Mouse (Mus musculus) retina, embryonic 14.5 days (tissue): ENCODE measurements around the gene Myo1b.

Experiments
- DNase-seq: peaks from one replicate; pipeline ENCODE4 v3.0.0-alpha.2; 2015; ENCODE audit warnings: low spot score

Gene Myo1b

DNA sequence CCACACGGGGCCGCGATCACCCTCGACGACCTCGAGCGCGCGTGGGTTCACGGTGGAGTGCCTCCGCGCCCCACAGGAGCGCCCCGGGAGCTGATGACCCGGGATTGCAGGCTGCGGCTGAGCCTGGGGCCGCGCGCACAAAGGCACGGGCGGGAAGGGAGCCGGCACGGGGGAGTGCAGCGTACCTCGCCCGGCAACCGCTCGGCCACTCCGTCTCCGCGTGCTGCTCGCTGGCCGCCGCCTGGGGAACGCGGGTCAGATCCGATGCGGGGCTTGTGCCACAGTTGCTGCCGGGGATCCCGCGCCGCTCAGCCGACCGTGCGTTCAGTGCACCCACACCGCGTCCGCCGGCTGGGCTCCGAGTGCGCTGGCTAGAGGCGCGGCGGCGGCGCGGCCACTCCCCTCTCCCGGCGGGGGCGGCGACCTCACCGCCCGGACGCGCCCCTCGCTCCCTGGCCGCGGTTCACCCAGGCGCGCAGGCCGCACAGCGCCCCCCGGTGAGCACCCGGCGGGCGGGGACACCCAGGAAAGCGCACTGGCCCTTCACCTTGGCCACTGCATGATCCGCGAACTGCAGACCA, at the start of gene Myo1b:
Gene Myo1b (minus strand): TSS at position 496 of the 581 bp plus-strand sequence.
- peak; percentile 69 for DNase-seq

- DNase-seq = no peak
These were observed 48.8 kb upstream of the Myo1b start for GRCm38 (mm10) chr1:51964647-51965046.

- DNase-seq = no peak
These were observed 31.2 kb upstream of the Myo1b start for GRCm38 (mm10) chr1:51947116-51947515.

DNA sequence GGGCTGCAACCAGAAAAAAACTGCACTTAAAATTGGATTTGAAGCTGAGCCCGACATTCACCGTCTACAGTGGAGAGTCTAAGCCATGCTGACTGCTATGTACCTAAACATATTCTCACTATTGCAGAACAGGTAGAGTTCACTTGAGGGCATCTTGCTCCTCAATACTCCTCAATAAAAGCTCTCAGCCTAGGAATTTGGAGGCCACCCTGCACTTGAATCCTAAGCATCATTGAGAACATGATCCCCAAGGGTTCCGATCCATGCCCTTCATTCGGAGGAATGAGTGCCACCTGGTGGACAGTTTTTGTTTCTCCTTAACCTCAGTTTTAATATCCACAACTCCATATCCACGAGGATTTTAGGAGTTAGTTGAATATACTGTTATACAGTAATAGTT, 28.9 kb upstream of the Myo1b start:
- peak; percentile 87 for DNase-seq

- DNase-seq = no peak
These were observed 22.5 kb upstream of the Myo1b start for GRCm38 (mm10) chr1:51938357-51938756.

GRCm38 (mm10) chr1:51935006-51935405, 19.1 kb upstream of the Myo1b start:
- no peak for DNase-seq

DNA sequence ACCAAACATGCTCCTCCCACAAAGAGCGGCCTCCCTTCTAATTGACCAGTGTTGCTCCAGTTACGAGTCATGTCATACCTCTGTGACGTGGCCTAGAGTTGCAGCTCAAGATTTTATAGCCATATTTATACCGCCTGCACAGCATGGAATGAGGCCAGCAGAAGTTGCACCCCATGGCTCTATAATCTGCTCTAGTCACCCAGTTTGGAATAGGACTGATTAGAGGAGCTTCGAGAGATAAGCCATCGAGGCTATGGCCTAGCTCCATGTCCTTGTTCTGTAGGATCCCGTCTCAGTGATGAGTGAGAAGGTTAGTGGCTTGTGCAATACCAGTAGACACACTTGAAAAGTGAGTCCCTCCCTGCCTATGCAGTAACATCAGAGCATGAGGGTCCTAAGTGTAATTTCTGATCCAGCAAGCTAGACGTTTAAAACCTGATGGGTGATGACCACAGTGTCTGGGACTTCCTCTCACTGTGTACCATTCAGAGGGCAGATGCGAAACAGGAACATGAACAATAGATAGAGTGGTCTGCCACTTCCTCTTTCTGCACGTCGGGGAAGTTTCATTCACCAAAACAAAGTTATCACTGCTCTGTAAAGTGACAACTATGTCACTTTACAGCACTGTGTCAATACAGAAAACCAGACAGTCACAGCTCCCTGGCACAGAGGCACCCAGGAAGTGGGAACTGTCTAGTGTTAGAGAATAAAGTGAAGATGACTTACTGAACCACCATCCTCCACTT, 18.5 kb upstream of the Myo1b start:
- no peak for DNase-seq

- DNase-seq = no peak
These were observed 17.0 kb upstream of the Myo1b start for GRCm38 (mm10) chr1:51932826-51933225.

- no peak for DNase-seq
These were observed 15.7 kb upstream of the Myo1b start for GRCm38 (mm10) chr1:51931561-51931960.

DNA sequence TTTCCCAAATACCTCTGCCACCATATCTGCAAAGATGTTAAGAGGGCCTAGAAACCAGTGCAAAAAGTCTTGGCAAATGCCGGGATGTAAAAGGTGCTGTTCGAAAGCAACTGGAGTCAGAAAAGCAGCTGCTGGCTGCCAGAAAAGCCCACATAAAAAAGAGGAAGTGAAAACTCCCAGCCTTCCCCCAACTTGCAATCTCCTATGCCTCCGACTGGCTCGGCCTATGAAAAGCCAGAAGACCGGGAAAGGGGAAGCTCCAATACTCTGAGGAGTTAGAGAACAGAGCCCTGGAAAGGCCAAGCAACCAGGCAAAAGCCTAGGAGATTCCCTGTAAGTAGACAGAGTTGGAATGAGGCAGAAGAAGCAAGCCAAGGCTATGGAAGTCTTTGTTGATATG, 14.7 kb upstream of the Myo1b start:
- no peak for DNase-seq

- DNase-seq = no peak
These were observed 13.7 kb upstream of the Myo1b start for GRCm38 (mm10) chr1:51929557-51929956.

GRCm38 (mm10) chr1:51922820-51923219, 6.9 kb upstream of the Myo1b start:
- peak; percentile 49 for DNase-seq

DNA sequence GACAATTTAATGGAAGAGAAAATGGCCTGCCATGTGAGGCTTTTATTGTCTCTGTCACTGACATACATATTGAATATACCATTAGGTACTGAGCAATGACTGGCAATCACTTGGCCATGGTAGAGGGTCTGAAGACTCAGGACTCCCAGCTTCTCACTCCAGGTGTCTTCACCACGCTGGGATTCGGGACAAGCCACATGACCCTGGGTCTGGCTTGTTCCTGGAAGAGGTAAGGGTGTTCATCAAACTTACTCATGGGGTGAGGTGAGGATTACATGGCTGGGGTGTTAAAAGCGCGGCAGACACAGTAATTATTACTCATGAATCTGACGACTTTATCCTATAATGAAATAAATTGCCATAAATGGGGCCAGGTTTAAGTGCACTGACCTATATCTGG, 405 bp upstream of the Myo1b start:
- DNase-seq = peak; percentile 33

DNA sequence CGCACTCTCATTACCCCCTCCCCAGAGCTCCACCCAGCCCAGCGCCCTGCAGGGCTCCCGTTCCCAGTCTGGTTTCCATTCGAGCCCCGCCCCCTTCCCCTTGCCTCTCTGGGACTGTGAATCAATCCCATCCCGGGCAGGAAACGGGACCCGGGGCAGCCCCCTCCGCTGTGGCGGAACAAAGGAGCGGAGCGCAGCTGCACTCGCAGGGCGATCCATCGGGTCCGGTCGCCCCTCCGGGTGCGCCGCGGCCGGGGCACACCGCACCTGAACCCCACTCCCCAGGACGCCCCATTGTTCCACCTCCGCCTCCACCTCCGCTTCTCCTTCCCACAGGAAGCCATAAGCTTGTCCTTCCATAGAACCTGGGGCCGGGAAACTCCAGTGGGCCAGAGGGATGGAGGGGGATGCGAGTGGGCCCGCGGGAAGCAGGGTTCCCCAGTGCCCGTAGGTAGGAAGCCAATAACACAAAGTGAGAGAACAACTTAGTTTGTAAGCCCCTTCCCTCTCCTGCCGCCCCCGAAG, 758 bp downstream of the Myo1b start:
- peak; percentile 85 for DNase-seq

DNA sequence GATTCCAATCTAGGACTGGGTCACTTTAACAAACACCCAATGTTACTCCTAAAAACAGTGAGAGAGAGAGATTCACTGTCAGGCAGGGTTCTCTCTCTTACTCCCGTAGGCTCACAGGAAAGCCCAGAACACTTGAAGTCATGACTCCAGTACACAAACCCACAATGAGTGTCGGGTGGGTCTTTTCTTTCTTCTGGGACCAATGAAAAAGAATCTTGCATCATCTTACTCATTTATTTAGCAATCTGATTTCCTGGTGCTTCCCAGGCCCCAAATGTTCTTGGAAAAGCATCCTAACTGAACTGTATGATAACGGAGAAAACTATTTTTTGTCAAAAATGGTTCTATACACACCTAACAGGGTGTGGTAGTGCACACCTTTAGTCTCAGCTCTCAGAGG, 1.8 kb downstream of the Myo1b start:
- no peak for DNase-seq

- DNase-seq = no peak
These were observed 2.6 kb downstream of the Myo1b start for GRCm38 (mm10) chr1:51913071-51913814.

GRCm38 (mm10) chr1:51911331-51911730, 4.5 kb downstream of the Myo1b start:
- no peak for DNase-seq

- DNase-seq = no peak
These were observed 6.7 kb downstream of the Myo1b start for GRCm38 (mm10) chr1:51909204-51909603.

- DNase-seq = no peak
These were observed 8.1 kb downstream of the Myo1b start for GRCm38 (mm10) chr1:51907821-51908220.

DNA sequence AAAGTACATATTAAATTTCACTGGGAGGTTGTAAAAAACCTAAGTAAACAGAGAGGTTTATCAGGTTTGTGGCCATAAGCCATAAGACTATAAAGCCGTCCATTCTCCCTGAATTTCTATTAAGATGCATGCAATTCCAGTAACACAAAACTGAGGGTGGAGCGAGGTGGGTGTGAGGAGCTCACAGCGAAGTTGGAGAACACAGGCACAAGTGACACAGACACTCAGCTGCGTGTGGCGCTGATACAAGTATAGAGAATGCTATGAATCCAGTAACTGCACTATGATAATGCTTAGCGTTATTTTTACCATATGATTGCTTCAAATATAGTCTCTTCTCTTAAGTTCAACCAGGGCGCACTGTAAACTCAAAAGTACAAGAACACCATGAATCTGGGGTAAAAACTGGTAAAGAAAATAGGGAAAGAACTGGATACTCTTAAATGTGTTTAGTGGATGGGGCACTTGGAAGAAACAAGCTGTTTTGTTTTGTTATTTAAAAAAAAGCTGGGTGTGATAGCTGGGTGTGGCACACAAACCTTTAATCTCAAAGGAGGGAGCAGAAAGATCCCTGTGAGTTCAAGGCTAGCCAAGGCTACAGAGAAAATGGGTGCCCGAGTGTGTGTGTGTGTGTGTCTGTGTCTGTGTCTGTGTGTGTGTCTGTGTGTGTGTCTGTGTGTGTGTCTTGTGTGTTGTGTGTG, 9.5 kb downstream of the Myo1b start:
- no peak for DNase-seq

DNA sequence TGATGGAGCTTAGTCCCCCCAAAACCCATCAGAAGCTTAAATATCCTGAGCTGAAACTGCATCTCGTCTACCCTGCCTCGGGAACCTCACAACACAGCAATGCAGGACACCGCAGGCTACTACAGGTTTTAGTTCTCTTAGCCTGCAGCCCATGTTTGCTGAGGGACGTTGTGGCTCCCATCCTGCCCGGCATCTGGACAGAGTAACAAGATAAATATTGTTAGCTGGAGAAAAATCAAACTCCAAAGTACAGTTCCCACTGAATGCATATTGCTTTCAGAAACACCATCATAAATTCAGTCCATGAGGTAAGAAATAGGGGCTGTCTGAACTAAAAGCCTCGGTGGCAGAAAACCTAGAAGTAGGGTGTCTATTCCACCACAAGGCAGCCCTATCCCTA, 10.8 kb downstream of the Myo1b start:
- no peak for DNase-seq

DNA sequence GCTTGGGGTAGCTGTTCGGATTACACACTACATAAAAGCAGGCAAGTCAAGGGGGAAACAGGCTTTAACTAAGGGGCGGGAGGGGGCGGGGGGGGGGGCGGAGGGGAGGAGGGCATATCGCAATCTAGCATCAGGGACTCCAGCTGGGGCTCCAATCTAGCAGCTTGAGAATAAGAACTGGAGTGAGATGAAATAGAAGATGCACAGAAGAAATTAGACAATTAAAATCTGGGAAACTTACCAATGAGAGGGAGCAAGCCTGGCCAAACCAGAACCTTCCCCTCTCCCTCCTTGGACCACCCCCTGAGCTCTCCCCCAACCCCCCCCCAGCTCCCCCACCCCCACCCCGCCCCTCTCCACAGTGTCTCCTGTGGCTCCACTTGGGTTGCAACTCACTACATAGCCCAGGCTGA, 18.7 kb downstream of the Myo1b start:
- no peak for DNase-seq
